Mouse (Mus musculus): ENCODE measurements around the gene Ppp1r35. TPM values are rescaled to one million over a fixed set of nuclear protein-coding genes. Genes with fewer than 3 reads are reported as not detected.

Ppp1r35 gene
- total RNA-seq (2023): 22.6 TPM

DNA sequence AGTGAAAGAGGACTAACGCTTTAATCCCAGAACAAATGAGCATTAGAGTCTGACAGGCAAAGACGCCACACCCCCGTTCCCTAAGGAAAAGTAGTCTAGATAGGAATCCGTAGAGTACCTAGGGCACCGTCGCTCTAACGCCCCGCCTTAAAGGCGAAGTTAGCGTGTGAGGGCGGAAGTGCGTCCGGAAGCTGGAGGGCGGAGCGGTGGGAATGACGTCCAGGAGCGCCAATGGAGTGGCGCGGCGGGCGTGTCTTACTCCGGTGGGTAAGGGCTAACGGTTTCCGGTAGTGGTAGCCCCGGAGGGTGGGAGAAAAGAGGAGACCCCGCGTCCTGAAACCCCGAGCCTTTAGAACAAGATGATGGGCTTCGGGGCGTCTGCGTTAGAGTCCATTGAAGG lies at the start of gene Ppp1r35:
Gene Ppp1r35 (plus strand): TSS at position 215 of the 400 bp plus-strand sequence.

DNA sequence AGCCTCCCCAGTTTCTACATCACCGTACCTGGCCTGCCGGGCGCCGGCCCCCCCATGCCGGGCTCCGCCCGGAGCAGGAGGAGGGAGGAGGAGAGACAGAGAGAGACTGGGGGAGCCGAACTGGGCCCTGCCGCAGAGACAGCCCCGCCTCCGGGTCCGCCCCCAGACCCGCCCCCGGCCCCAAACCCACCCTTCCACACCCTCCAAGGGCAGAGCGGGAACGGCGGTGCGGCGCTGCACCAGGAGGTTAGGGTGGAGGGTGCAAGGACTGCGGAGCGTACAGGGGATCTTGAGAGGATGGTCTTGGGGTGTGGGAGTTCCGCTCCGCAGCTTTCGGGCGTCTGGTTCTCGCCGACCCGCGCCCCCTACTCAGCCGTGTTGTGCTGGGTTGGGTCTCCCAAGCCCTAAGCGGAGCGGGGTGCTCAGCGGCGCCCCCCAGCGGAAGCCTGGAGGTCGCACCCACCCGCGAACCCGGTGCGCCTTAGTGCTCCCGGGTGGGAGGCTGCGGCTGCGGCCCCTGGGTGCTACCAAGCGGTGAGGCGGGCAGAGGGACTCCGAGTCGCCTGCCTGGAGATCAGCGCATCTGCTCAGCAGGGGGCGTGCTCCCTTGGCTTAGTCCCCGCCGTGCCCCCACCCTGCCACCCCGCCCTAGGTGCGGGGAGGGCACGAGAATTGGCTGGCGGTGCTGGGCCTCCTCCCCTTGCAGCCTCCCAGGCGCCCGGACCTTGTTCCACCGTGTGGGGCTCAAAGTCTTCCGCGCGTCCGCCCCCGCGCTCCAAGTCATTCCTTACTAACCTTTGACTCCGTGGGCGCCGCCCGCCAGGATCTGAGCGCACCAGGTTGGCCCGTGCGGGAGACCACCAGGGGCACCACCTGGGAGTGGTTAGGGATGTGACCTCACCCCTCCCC lies 37.4 kb upstream of the Ppp1r35 start, which contains the start of gene Nyap1:
Gene Nyap1 (minus strand): TSS at position 585 of the 909 bp plus-strand sequence.

DNA sequence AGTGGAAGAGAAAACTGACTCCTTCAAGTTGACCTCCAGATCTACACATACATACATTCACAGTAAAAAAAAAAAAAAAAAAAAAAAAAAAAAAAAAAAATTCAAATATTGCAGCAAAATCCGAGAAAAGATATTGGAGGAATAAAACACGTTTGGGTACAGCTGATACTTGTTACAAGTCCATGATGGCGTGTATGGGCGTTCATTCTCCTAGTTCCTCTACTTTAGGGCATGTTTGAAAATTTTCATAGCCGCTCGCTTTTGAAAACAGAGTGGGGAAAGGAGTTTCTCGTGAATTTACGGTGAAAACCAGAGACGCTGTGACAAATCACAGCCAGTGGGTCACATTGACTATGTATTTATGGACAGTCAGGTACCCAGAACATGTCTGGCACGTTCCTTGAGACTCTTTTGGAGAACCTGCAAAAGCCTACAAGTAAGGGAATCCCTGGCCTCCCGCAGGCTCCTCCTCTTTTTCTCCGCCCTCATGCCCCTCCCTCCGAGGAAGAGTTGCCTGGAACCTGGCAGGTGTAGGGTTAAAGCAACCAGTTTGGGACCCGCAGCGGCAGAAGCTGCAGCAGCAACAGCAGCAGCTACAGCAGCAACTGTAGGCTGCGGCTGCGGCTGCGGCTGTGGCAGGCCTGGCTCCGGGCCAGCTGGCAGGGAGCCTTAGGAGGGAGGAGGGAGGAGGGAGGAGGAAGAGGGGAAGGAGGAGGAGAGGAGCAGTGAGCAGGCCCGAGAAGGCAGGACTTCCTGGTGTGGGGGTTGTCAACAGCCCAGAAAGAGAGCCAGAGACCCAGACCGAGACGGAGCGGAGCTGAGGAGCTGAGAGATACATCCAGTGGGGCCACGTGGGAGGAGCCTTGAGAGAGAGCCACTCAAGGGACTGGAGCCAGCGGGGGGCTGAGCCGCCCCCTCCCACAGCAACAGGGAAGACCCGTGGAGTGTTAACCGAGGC lies 33.2 kb upstream of the Ppp1r35 start, which contains the start of gene Tsc22d4:
Gene Tsc22d4 (plus strand): TSS at position 517 of the 958 bp plus-strand sequence.

DNA sequence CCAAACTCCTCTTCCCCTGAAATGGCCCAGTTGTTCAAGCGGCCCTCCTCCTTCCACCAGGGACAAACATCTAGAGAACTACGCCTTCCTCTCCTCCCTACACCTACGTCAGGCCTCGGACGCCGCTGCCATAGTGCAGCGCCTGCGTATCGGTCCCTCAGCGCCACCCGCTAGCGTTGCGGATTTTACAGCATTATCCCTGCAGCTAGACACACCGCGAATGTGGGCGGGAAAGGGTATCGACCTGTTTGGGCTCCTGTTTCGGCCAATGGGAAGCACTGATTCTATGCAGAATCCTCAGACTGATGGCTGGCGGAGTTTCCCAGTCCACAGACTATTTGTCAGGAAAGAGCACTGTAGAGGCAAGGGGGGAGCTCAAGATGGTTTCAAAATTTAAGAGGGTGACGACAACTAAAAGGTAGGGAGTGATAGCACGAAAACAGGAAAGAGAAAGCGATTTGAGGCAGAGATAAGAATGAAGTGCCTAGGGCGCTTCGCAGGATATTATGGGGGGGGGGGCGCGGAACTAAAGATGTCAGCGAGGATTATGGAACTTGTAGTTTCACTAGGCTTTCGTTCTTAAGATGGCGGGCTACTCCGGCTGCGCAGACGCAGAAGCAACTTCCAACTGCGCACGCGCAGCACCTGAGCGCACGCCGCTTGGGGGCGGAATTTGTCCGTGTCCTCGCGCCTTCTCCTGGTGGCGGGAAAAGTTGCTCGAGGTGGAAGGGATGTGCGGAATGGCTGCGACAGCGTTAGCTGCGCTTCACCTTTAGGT lies 8.7 kb downstream of the Ppp1r35 start, which contains the start of the genes Mepce and Zcwpw1:
Gene Mepce (minus strand): TSS at position 505 of the 778 bp plus-strand sequence.
Gene Zcwpw1 (plus strand): TSS at position 648 of the 778 bp plus-strand sequence.

Other genes starting within 250 kb of the Ppp1r35 start
- not detected for gene Epo, start 245.6 kb upstream of the Ppp1r35 start, total RNA-seq (2023)
- 300 TPM for gene Gnb2, start 245.3 kb upstream of the Ppp1r35 start, total RNA-seq (2023)
- not detected for gene Actl6b, start 225.3 kb upstream of the Ppp1r35 start, total RNA-seq (2023)
- not detected for gene Tfr2, start 209.0 kb upstream of the Ppp1r35 start, total RNA-seq (2023)
- 24.1 TPM for gene Mospd3, start 177.8 kb upstream of the Ppp1r35 start, total RNA-seq (2023)
- gene Pcolce, start 165.1 kb upstream of the Ppp1r35 start, total RNA-seq (2023): 1.2 TPM
- gene Fbxo24, start 149.8 kb upstream of the Ppp1r35 start, total RNA-seq (2023): 0.34 TPM
- gene Lrch4, start 149.7 kb upstream of the Ppp1r35 start, total RNA-seq (2023): 171 TPM
- gene Gm20605, start 149.7 kb upstream of the Ppp1r35 start, total RNA-seq (2023): 44.2 TPM
- gene Sap25, start 137.5 kb upstream of the Ppp1r35 start, total RNA-seq (2023): 81.9 TPM
- gene Irs3, start 133.1 kb upstream of the Ppp1r35 start, total RNA-seq (2023): not detected
- 22.2 TPM for gene Agfg2, start 94.1 kb upstream of the Ppp1r35 start, total RNA-seq (2023)
- gene Nyap1, start 37.2 kb upstream of the Ppp1r35 start, total RNA-seq (2023): 1.3 TPM
- 190 TPM for gene Tsc22d4, start 33.1 kb upstream of the Ppp1r35 start, total RNA-seq (2023)
- gene Mepce, start 8.8 kb downstream of the Ppp1r35 start, total RNA-seq (2023): 196 TPM
- 26.4 TPM for gene Zcwpw1, start 8.9 kb downstream of the Ppp1r35 start, total RNA-seq (2023)
- gene Pilra, start 57.4 kb downstream of the Ppp1r35 start, total RNA-seq (2023): 1.9 TPM
- gene Pilrb1, start 79.3 kb downstream of the Ppp1r35 start, total RNA-seq (2023): 2.2 TPM
- 3.6 TPM for gene Pilrb2, start 93.0 kb downstream of the Ppp1r35 start, total RNA-seq (2023)
- gene Cyp3a13, start 142.8 kb downstream of the Ppp1r35 start, total RNA-seq (2023): not detected
- gene Gjc3, start 184.2 kb downstream of the Ppp1r35 start, total RNA-seq (2023): not detected
- not detected for gene Azgp1, start 202.7 kb downstream of the Ppp1r35 start, total RNA-seq (2023)
- not detected for gene Smok3a, start 242.4 kb downstream of the Ppp1r35 start, total RNA-seq (2023)
- gene Smok3b, start 242.6 kb downstream of the Ppp1r35 start, total RNA-seq (2023): not detected

All from CD8-positive naive resting alpha-beta T cell, adult 57 days (primary cell).